Mouse (Mus musculus) stomach, embryonic 14.5 days (tissue): ENCODE results near the gene Olfr368. TPM values are rescaled to one million over a fixed set of nuclear protein-coding genes. Genes with fewer than 3 reads are reported as not detected.

ENCODE experiments used
- ATAC-seq: fragments of 200-750 bp; cut with Nextera tagmentation; 2 replicates; pipeline ENCODE4 v1.8.0; 2017; ENCODE audit warnings: low read depth, moderate TSS enrichment; ENCODE audit not compliant: insufficient number of reproducible peaks, insufficient read depth, low FRiP score
- H3K27ac ChIP-seq: fragments of 300-500 bp; sonication (generic); 2 replicates; pipeline ENCODE4 v1.5.1; 2014; ENCODE audit warnings: mild to moderate bottlenecking, low read length, moderate library complexity, mixed read lengths
- H3K27me3 ChIP-seq: fragments of 300-500 bp; sonication (generic); 2 replicates; pipeline ENCODE4 v1.6.1; 2014; ENCODE audit warnings: low read length, control low read depth, mixed read lengths; ENCODE audit not compliant: control insufficient read depth, insufficient read depth
- H3K36me3 ChIP-seq: fragments of 300-500 bp; sonication (generic); 2 replicates; pipeline ENCODE4 v1.6.1; 2014; ENCODE audit warnings: mild to moderate bottlenecking, control low read depth, low read length, moderate library complexity, mixed read lengths; ENCODE audit not compliant: control insufficient read depth, insufficient read depth
- H3K4me1 ChIP-seq: fragments of 300-500 bp; sonication (generic); 2 replicates; pipeline ENCODE4 v1.6.1; 2014; ENCODE audit warnings: low read length, control low read depth, mixed read lengths; ENCODE audit not compliant: control insufficient read depth, insufficient read depth
- H3K4me2 ChIP-seq: fragments of 300-500 bp; sonication (generic); replicated peaks from 2 replicates; pipeline ENCODE4 v1.6.1; 2014; ENCODE audit warnings: low read depth, low read length, control low read depth
- H3K4me3 ChIP-seq: fragments of 300-500 bp; sonication (generic); 2 replicates; pipeline ENCODE4 v1.5.1; 2014; ENCODE audit warnings: low read depth, low read length, control low read depth
- H3K9ac ChIP-seq: fragments of 300-500 bp; sonication (generic); replicated peaks from 2 replicates; pipeline ENCODE4 v1.6.1; 2014; ENCODE audit warnings: low read depth, mild to moderate bottlenecking, control low read depth, low read length, moderate library complexity, mixed read lengths
- H3K9me3 ChIP-seq: fragments of 300-500 bp; sonication (generic); 2 replicates; pipeline ENCODE4 v1.6.1; 2016; ENCODE audit warnings: low read depth, low read length, control low read depth; ENCODE audit not compliant: control insufficient read depth
- WGBS: fragments of 180-500 bp; shearing (Covaris S2); extraction: QIAGEN DNeasy Blood & Tissue Kit; methylation state at CpG from one replicate; pipeline ENCODE4 v1.1.7; 2014; 5-methylcytosine and 5-hydroxymethylcytosine counted together
- polyA plus RNA-seq: library from polyadenylated mRNA; unstranded; fragments of >200 nt; fragmentation: Nextera tagmentation; extraction: Ambion mirVana; gene quantifications from 2 replicates; pipeline ENCODE4 v1.2.1, GENCODE M21; 2014

The Olfr368 gene
- not detected in 2 replicates for polyA plus RNA-seq

- H3K9ac ChIP-seq = no peak within 1 kb of the TSS
- no peak within 1 kb of the TSS for H3K27ac ChIP-seq
- no peaks in the 10 kb centered on the region for H3K27me3 ChIP-seq
- H3K36me3 ChIP-seq = no peaks in the 10 kb centered on the region
- no peaks in the 10 kb centered on the region for H3K9me3 ChIP-seq
- no peak for ATAC-seq
- WGBS = 89% methylated on average over 1 of the region's 1 CpGs
- no peak within 1 kb of the TSS for H3K4me3 ChIP-seq
- H3K4me2 ChIP-seq = no peak within 1 kb of the TSS
- no peaks in the 10 kb centered on the region for H3K4me1 ChIP-seq
These were observed at the start of gene Olfr368 for GRCm38 (mm10) chr2:37326215-37326614. TSS of gene Olfr368 (plus strand) at chr2:37326515.

GRCm38 (mm10) chr2:37333321-37333720 lies 7.0 kb downstream of the Olfr368 start:
- no peak for ATAC-seq
- Histone ChIP-seq H3K36me3 (no peaks in the 10 kb centered on the region), H3K4me1 (no peaks in the 10 kb centered on the region), H3K9ac (no peak overlapping the region), H3K9me3 (no peaks in the 10 kb centered on the region), H3K27ac (no peak overlapping the region), H3K4me2 (no peak overlapping the region), H3K27me3 (no peaks in the 10 kb centered on the region), H3K4me3 (no peak overlapping the region)
- WGBS = 69% methylated on average over 2 of the region's 2 CpGs

- 56% methylated on average over 10 of the region's 10 CpGs for WGBS
- Histone ChIP-seq H3K36me3 (no peaks in the 10 kb centered on the region), H3K9ac (no peak overlapping the region), H3K4me1 (no peaks in the 10 kb centered on the region), H3K27ac (no peak overlapping the region), H3K4me2 (no peak overlapping the region), H3K9me3 (no peaks in the 10 kb centered on the region), H3K27me3 (no peaks in the 10 kb centered on the region), H3K4me3 (no peak overlapping the region)
- ATAC-seq = no peak
These were observed 12.3 kb downstream of the Olfr368 start for GRCm38 (mm10) chr2:37338497-37339187.

- H3K9ac ChIP-seq = no peak overlapping the region
- H3K4me2 ChIP-seq = no peak overlapping the region
- H3K9me3 ChIP-seq = no peaks in the 10 kb centered on the region
- peaks cover 56% of the 10 kb centered on the region for H3K36me3 ChIP-seq
- H3K4me3 ChIP-seq = no peak overlapping the region
- no peaks in the 10 kb centered on the region for H3K4me1 ChIP-seq
- ATAC-seq = no peak
- no peak overlapping the region for H3K27ac ChIP-seq
- WGBS = 84% methylated on average over 7 of the region's 7 CpGs
- H3K27me3 ChIP-seq = no peaks in the 10 kb centered on the region
These were observed 25.4 kb downstream of the Olfr368 start for GRCm38 (mm10) chr2:37351671-37352070.

GRCm38 (mm10) chr2:37355571-37355970 lies 29.3 kb downstream of the Olfr368 start:
- no peak for ATAC-seq
- WGBS = 90% methylated on average over 5 of the region's 5 CpGs
- H3K9me3 ChIP-seq = no peaks in the 10 kb centered on the region
- H3K27me3 ChIP-seq = no peaks in the 10 kb centered on the region
- H3K27ac ChIP-seq = no peak overlapping the region
- no peaks in the 10 kb centered on the region for H3K4me1 ChIP-seq
- peaks cover 53% of the 10 kb centered on the region for H3K36me3 ChIP-seq
- H3K9ac ChIP-seq = no peak overlapping the region
- no peak overlapping the region for H3K4me2 ChIP-seq
- H3K4me3 ChIP-seq = no peak overlapping the region

- peak; percentile 99 for ATAC-seq
- peak within 1 kb of the TSS; percentile 99 for H3K27ac ChIP-seq
These were observed 32.6 kb downstream of the Olfr368 start, which contains the start of gene Pdcl for GRCm38 (mm10) chr2:37358633-37359540. TSS of gene Pdcl (minus strand) at chr2:37359332.

GRCm38 (mm10) chr2:37359908-37360307 lies 33.6 kb downstream of the Olfr368 start:
- no peak for ATAC-seq
- Histone ChIP-seq H3K4me2 (peak overlapping the region; percentile 33; the same call in 1 of the 2 replicates), H3K36me3 (peaks cover 18% of the 10 kb centered on the region), H3K4me3 (no peak overlapping the region; the same call in 1 of the 2 replicates), H3K4me1 (no peaks in the 10 kb centered on the region), H3K27me3 (no peaks in the 10 kb centered on the region), H3K9me3 (no peaks in the 10 kb centered on the region), H3K27ac (no peak overlapping the region), H3K9ac (no peak overlapping the region)
- WGBS = 82% methylated on average over 2 of the region's 2 CpGs

More at GRCm38 (mm10) chr2:37358633-37359540, 32.6 kb downstream of the Olfr368 start, which contains the start of gene Pdcl:
- under 1% methylated on average over 42 of the region's 42 CpGs for WGBS
- H3K36me3 ChIP-seq = peaks cover 25% of the 10 kb centered on the region
- H3K4me1 ChIP-seq = no peaks in the 10 kb centered on the region
- H3K9ac ChIP-seq = peak within 1 kb of the TSS; percentile 57
- H3K4me2 ChIP-seq = peak within 1 kb of the TSS; percentile 57
- H3K4me3 ChIP-seq = peak within 1 kb of the TSS; percentile 66
- no peaks in the 10 kb centered on the region for H3K9me3 ChIP-seq
- H3K27me3 ChIP-seq = no peaks in the 10 kb centered on the region

GRCm38 (mm10) chr2:37370651-37371050 lies 44.3 kb downstream of the Olfr368 start:
- H3K9me3 ChIP-seq = no peaks in the 10 kb centered on the region
- H3K4me2 ChIP-seq = no peak overlapping the region
- no peak overlapping the region for H3K4me3 ChIP-seq
- no peaks in the 10 kb centered on the region for H3K4me1 ChIP-seq
- H3K27ac ChIP-seq = no peak overlapping the region
- no peak for ATAC-seq
- H3K27me3 ChIP-seq = no peaks in the 10 kb centered on the region
- H3K9ac ChIP-seq = no peak overlapping the region
- H3K36me3 ChIP-seq = peaks cover 13% of the 10 kb centered on the region
- 87% methylated on average over 2 of the region's 2 CpGs for WGBS
